Mouse (Mus musculus) forelimb bud, embryonic 11.5 days (tissue): ENCODE measurements at regions not wholly inside any gene's neighbourhood (a gene's known extent, or its start where the extent isn't known, plus 50 kb on each side); places are given as distances from the start of the nearest gene placed in this dataset.

Experiments used
- DNase-seq: peaks from one replicate; pipeline ENCODE4 v3.0.0-alpha.2; 2012; ENCODE audit warnings: low read depth, low spot score

DNA sequence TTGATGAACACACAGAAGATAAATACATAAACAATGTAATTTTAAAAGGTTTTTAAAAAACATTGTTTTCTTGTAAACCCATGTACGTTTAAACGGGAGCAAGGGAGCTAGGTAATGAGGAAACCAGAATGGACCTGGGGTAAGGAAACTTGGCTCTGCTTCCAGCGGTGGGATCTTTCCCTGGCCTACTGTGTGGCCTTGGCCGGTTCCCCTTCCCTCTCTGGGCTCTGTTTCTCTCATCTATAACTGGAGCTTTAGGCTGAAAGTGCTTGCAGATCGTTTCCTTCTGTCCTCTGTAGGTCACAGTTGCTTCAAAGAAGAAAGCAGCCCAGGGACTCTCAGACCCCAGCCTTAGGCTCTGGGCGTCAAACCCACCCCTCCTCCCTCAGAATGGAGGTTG, 285.1 kb upstream of the Zmiz1 start:
- no peak for DNase-seq

GRCm38 (mm10) chr14:25174402-25174801, 284.6 kb upstream of the Zmiz1 start:
- DNase-seq, result no peak

DNA sequence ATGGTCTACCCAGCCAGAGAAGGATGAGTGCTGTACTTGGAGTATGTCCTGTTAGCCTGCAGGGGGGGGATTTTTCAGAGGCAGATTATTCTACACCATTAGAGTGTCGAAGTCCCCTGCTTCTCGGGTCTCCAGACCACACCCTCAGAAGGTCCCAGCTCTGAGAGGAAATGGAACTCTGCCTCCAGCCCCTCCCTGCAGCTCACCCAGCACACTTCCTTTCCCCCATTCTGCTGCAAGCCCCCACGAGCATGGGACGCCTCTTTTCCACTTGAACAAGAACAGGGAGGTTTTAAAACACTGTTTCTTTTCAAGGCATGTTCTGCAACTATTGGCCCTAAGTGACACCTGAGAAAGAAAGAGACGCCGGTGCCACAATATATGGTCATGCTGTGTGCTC, 282.8 kb upstream of the Zmiz1 start:
- no peak for DNase-seq

DNA sequence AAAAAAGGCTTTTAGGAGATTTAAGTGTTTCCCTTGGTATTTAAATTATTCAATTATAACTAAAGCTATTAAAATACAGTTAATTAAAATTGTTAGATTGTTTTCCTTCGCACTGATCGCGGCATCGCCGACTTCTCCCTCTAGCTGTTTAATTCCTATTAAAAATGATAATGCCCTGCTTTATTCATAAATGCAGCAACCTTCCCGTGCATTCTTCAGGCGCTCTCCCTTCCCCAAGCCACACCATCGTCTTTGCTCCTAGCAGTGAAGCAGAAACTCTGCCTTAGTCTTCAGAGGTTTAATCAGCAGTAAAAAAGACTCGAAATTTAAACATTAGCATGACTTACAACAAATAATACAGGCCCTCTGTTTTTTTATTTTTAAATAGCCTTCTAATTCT, 278.9 kb upstream of the Zmiz1 start:
- DNase-seq, result no peak

- DNase-seq, result no peak
Measured at GRCm38 (mm10) chr14:25181406-25181805, 277.6 kb upstream of the Zmiz1 start.

GRCm38 (mm10) chr14:25184042-25184441, 274.9 kb upstream of the Zmiz1 start:
- DNase-seq, result no peak

DNA sequence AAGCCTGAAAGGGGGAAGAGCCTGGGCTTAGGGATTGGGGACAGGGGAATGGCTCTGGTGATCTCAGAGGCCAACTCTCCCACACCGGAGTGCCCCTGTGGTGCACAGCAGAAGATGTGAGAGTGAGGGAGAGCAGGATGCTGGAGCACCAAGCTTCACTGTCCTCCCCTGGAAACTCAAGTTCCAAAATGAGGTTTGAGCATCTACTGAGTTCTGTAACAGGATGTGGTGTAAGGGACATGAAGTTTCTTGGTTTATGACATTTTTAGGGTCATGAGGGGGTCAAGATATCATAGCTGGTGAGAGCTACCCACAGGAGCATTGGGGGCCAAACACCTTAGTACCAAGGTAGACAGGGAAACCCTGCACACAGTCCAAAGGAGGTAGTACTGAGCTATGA, 274.1 kb upstream of the Zmiz1 start:
- no peak for DNase-seq

GRCm38 (mm10) chr14:25185556-25185958, 273.4 kb upstream of the Zmiz1 start:
- DNase-seq, result no peak

GRCm38 (mm10) chr14:25185959-25186771, 272.8 kb upstream of the Zmiz1 start:
- no peak for DNase-seq

DNA sequence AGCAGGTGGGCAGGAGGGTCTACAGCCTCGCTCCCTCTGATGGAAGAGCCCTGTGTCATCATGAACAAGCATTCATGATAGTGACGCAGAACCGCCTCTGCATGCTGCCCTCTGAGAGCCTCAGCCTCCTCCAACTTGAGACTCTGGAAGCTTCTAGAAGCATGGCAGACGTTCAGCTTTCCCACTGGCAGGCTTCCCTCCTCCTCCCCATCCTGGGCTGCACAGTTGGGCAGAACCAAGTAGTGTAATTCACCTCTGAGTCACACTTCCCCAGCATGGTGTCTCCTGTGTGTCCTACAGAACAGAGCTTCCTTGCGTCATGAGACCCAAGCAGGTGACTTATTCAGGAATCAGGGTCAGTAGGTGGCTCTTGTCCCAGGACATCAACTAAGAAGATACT, 271.3 kb upstream of the Zmiz1 start:
- DNase-seq, result no peak

DNA sequence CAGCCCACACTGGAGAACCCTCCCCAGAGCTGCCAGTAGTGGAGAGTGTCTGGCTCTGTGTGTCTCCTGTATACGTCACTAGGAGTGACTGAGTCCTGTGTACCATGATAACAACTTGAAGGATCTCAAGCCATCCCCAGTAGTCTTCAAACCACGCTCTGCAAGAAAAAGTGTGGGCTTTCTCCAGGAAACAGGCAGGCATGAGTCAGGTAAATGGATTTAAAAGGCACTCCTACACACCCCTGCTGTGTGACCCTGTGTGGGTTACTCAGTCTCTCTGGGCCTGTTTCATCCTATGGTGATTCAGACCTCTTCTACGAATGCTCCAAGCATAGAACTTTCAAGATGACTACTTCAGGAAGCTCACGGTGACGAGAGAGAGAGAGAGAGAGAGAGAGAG, 269.7 kb upstream of the Zmiz1 start:
- DNase-seq, result no peak

DNA sequence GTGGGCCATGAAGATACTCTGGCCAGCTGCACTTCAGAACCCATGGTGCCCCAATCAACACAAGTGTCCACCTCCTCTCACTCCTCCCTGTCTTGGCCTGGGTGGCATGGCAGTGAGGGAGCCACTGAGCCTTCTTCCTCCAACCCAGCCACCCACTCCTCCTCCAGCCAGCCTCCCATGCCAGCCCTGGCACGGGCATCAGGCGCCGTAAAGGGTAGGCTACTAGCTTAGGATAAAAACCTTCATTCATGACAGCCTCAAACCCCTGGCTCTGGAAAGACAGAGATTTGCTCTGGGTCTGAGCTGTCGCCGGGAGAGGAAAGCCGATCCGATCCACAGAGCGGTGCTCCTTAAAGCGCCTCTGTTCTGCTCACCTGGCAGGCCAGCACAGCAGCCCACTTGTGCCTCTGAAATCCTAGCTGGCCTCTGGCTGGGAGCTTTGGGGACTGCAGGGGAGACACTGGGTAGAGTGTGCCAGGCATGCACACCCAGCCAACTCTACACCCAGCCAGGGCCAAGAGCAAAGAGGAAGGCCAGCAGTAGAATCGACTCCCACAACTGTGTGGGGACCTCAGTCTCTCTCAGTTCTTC, 268.2 kb upstream of the Zmiz1 start:
- no peak for DNase-seq

GRCm38 (mm10) chr14:25196820-25197219, 262.2 kb upstream of the Zmiz1 start:
- peak; percentile 70 for DNase-seq

DNA sequence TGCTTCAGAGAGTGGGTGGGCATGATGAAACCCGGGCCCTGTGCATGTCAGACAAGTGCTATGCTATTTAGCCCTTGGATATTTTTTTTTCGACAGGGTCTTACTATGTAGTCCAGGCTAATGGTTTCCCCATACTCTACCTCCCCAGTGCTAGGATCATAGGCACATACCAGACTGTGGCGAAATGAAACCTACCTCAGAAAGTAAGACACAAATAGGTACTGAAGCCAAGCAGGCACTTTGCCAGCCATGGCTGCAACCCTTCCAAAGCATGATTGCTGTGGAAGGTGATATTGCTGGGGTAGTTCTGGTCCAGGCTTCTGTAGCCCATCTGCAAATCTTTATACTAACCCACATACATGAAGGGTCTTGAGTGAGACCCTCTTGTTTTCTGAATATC, 259.1 kb upstream of the Zmiz1 start:
- DNase-seq, result no peak

DNA sequence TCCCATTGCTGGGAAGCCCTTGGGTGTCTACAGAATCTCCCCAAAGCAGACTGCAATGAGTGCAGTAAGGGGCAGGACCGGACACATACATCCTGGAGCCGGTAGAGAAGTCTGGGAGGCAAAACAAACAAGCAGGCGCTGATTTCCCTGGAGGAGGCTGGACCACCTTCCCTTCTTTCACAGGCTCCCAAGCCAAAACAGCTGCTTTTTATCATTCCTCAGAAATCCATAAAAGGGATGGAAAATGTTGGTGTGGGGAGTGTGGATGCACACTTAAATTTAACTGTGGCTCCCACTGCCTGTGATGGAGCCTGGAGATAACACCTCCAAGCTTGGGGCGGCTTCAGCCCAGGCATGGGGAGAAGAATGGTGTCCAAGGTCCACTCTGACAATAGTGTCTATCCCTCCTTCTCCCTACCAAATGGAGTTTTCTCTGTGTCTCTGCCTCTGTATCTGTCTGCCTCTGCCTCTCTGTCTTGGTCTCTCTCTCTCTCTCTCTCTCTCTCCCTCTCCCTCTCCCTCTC, 258.3 kb upstream of the Zmiz1 start:
- no peak for DNase-seq

- no peak for DNase-seq
Measured at GRCm38 (mm10) chr14:25202312-25202711, 256.7 kb upstream of the Zmiz1 start.

- no peak for DNase-seq
Measured at GRCm38 (mm10) chr14:25204091-25204490, 254.9 kb upstream of the Zmiz1 start.

DNA sequence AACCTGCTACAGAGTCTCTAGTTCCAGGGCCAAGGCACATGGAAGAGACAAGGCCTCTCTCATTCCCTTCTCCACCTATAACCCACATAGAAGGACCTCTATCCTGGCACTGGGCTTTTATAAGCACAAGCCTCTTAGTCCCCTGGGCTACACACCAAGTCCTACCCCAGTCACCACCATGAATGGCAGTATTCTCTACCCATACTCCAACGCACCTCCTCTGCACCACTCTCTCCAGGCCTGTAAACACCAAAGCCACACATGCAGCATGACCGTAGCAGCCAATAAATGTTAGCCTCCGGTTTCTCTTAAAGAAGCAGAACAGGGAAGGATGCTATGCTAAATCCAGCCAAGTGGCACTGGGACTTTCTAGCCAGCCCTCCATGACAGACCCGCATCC, 252.1 kb upstream of the Zmiz1 start:
- DNase-seq, result no peak

DNA sequence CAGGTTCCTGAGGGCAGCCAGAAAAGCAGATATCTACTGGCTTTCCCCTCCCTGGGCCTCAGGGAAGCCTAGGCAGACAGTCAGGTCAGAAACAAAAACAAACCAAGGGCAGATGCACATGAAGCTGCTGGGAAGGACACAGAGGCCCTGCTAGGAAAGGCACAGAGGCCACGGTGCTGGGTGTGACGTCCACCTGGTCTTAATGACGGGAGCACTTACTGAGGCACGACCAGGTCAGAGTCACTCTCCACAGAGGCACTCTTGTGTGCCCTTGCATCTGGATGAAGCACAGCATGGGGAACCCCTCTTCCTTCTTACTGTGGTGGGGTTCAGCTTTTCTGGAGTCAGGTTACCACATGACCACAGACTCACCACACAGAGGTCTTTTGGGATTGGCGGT, 251.6 kb upstream of the Zmiz1 start:
- no peak for DNase-seq

GRCm38 (mm10) chr14:25208221-25209056, 250.5 kb upstream of the Zmiz1 start:
- DNase-seq, result no peak

- no peak for DNase-seq
Measured at GRCm38 (mm10) chr14:25213056-25213455, 245.9 kb upstream of the Zmiz1 start.

GRCm38 (mm10) chr14:25223091-25223490, 235.9 kb upstream of the Zmiz1 start:
- no peak for DNase-seq
